Mouse (Mus musculus) hindbrain, embryonic 16.5 days (tissue): ENCODE data around the gene Pde5a. TPM values are rescaled to one million over a fixed set of nuclear protein-coding genes. Genes with fewer than 3 reads are reported as not detected.
A peak's percentile ranks its signal among the peaks of the same experiment; 100 is the strongest.

Experiments used
- ATAC-seq: fragments of 200-750 bp; cut with Nextera tagmentation; 2 replicates; pipeline ENCODE4 v1.8.0; 2017; ENCODE audit warnings: moderate TSS enrichment, moderate library complexity
- H3K27ac ChIP-seq: fragments of 300-500 bp; sonication (generic); 2 replicates; pipeline ENCODE4 v1.5.1; 2014; ENCODE audit warnings: low read depth, mild to moderate bottlenecking, control low read depth, low read length, moderate library complexity
- H3K27me3 ChIP-seq: fragments of 300-500 bp; sonication (generic); replicated peaks from 2 replicates; pipeline ENCODE4 v1.6.1; 2014; ENCODE audit warnings: low read length; ENCODE audit not compliant: control insufficient read depth, insufficient read depth
- H3K36me3 ChIP-seq: fragments of 300-500 bp; sonication (generic); 2 replicates; pipeline ENCODE4 v1.6.1; 2014; ENCODE audit warnings: mild to moderate bottlenecking, low read length, moderate library complexity, mixed read lengths; ENCODE audit not compliant: control insufficient read depth, insufficient read depth
- H3K4me1 ChIP-seq: fragments of 300-500 bp; sonication (generic); 2 replicates; pipeline ENCODE4 v1.6.1; 2014; ENCODE audit warnings: low read depth, low read length; ENCODE audit not compliant: control insufficient read depth, insufficient read depth
- H3K4me2 ChIP-seq: fragments of 300-500 bp; sonication (generic); 2 replicates; pipeline ENCODE4 v1.6.1; 2014; ENCODE audit warnings: mild to moderate bottlenecking, low read length, control low read depth, moderate library complexity
- H3K4me3 ChIP-seq: fragments of 300-500 bp; sonication (generic); 2 replicates; pipeline ENCODE4 v1.5.1; 2014; ENCODE audit warnings: mild to moderate bottlenecking, low read length, control low read depth, moderate library complexity
- H3K9ac ChIP-seq: fragments of 300-500 bp; sonication (generic); 2 replicates; pipeline ENCODE4 v1.6.1; 2014; ENCODE audit warnings: low read depth, mild to moderate bottlenecking, control low read depth, low read length, moderate library complexity
- H3K9me3 ChIP-seq: fragments of 300-500 bp; sonication (generic); 2 replicates; pipeline ENCODE4 v1.6.1; 2014; ENCODE audit warnings: mild to moderate bottlenecking, low read length, moderate library complexity; ENCODE audit not compliant: control insufficient read depth
- WGBS: fragments of 180-500 bp; shearing (Covaris S2); extraction: QIAGEN DNeasy Blood & Tissue Kit; methylation state at CpG from one replicate; pipeline ENCODE4 v1.1.7; 2014; 5-methylcytosine and 5-hydroxymethylcytosine counted together
- polyA plus RNA-seq: library from polyadenylated mRNA; unstranded; fragments of >200 nt; fragmentation: Nextera tagmentation; extraction: Ambion mirVana; gene quantifications from 2 replicates; pipeline ENCODE4 v1.2.1, GENCODE M21; 2015

The Pde5a gene
- polyA plus RNA-seq = 1.7 and 2.2 TPM in 2 replicates

DNA sequence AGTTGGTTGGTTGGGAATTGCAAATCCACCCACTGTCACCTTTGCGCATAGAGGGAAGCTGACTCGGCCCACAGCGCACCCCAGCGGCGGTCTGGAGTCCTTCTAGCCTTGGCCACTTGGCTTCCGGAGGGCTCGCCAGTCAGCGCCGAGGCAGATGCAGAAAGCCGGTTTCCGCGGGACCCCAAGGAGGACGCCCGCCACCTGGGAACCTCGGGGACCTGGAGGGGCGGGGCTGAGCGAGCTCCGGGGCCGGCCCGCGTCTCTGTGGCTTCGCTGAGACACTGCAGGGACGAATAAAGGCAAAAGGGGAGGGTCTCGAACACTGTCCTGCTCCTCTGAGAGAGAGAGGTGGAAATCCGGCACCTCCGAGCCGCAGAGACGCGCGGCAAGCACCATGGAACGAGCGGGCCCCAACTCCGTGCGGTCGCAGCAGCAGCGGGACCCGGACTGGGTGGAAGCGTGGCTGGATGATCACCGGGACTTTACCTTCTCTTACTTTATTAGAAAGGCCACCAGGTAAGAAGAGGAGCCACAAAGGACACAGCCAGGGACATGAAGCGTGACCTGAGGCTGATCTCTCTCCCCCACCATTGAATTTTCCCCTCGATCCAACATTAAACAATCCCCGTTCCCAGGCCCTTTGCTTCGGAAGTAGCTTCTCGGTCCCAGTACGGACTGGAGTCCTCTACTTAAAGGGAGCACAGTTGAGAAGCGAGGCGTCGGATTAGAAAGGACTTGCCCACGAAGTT, at the start of gene Pde5a:
Gene Pde5a, plus strand, starts transcription at position 96 of the 749 bp plus-strand sequence.
- under 1% methylated on average over 49 of the region's 49 CpGs for WGBS
- H3K27ac ChIP-seq = peak within 1 kb of the TSS; percentile 86
- ATAC-seq = peak; percentile 79
- peak within 1 kb of the TSS; percentile 84 for H3K9ac ChIP-seq
- H3K4me2 ChIP-seq = peak within 1 kb of the TSS; percentile 92
- H3K36me3 ChIP-seq = no peaks in the 10 kb centered on the region
- no peaks in the 10 kb centered on the region for H3K27me3 ChIP-seq
- H3K4me1 ChIP-seq = no peaks in the 10 kb centered on the region; the same call in none of the 2 replicates
- H3K4me3 ChIP-seq = peak within 1 kb of the TSS; percentile 86
- no peaks in the 10 kb centered on the region for H3K9me3 ChIP-seq

DNA sequence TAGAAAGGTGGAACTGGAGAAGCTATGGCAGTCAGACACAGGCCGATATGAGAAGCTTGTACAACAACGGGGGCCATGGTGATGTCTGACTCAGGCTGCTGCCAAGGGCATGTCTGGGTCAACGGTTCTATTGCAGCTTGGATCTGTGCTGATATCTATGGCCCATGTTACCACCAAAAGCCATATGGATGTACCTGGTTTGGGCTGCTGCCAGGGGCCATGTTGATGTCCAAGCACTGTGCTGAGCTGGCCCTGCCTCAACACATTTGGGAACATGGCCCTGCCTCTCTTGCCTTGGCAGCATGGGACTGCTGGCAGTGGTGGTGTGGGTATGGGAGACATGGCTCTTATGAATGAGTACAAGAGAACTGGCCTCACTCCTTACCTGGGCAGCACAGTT, 47.9 kb upstream of the Pde5a start:
- Histone ChIP-seq H3K4me2 (no peak overlapping the region), H3K4me1 (no peaks in the 10 kb centered on the region)

DNA sequence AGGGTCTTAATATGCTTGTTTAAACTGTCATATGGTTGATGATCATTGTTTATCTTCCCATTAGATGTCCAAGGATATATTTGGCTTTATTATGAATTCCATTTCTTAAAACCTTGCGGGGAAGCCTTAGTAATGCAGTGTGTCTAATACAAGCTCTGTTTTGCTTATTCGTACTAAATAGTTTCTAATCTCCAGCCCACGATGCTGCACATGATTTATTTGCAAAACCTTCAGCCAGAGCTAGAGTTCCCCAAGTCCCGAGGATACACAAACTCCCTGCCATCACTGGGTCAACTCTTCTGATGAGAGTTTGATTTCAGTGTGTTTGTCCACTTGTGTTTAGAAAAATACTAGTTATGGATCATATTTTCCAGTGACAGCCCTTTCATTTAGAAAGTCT, 46.4 kb upstream of the Pde5a start:
- no peaks in the 10 kb centered on the region for H3K4me1 ChIP-seq
- no peaks in the 10 kb centered on the region for H3K36me3 ChIP-seq
- no peak overlapping the region for H3K9ac ChIP-seq
- no peak overlapping the region for H3K27ac ChIP-seq
- 83% methylated on average over 4 of the region's 4 CpGs for WGBS
- no peaks in the 10 kb centered on the region for H3K27me3 ChIP-seq
- ATAC-seq = no peak
- H3K9me3 ChIP-seq = peaks cover 5% of the 10 kb centered on the region; the same call in 1 of the 2 replicates
- H3K4me3 ChIP-seq = no peak overlapping the region
- no peak overlapping the region for H3K4me2 ChIP-seq

More for the DNA sequence above, 47.9 kb upstream of the Pde5a start:
- Histone ChIP-seq H3K36me3 (no peaks in the 10 kb centered on the region), H3K9me3 (peaks cover 5% of the 10 kb centered on the region; the same call in 1 of the 2 replicates), H3K27me3 (no peaks in the 10 kb centered on the region), H3K27ac (no peak overlapping the region), H3K9ac (no peak overlapping the region), H3K4me3 (no peak overlapping the region)
- ATAC-seq = no peak
- WGBS = 88% methylated on average over 3 of the region's 3 CpGs

DNA sequence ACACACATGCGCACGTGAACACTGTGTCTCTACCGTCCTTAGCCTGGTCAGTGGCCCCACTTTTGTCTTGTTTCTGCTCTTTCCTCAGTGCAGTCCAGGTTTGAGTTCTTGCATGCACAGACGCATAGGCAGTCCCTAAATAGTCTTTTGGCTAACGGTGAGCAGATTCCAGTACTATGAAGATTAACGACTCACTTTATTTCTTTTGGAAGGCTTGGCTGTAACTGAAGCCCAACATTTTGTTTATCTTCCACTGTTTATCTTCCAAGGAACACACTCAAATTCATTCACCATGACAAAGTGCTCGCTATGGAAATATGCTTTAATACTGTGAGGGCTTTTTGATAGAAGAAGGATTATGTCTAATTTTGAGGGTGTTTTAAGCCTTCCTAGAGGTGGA, 43.9 kb upstream of the Pde5a start:
- no peak for ATAC-seq
- Histone ChIP-seq H3K9ac (no peak overlapping the region), H3K4me1 (no peaks in the 10 kb centered on the region), H3K4me2 (no peak overlapping the region), H3K9me3 (no peaks in the 10 kb centered on the region), H3K4me3 (no peak overlapping the region), H3K27ac (no peak overlapping the region), H3K36me3 (no peaks in the 10 kb centered on the region), H3K27me3 (no peaks in the 10 kb centered on the region)
- WGBS = 73% methylated on average over 7 of the region's 7 CpGs

DNA sequence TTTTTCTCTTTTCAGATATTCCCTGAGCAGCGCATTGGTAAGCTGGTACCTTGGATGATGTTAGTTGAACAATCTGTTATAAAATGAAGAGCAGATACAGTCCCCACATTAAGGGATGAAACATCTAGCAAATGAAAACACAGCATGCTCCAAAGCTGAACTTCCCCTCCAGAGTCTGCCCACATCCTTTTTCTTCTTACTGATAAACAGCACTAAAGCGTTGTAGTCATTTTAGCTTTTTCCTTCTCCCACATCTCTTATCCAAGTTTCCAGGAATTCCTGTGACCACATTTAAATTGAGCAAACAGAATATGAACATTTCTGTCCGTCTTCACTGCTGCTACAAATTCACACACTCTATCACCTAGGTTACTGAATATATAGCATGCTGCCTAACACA, 35.7 kb upstream of the Pde5a start:
- no peak overlapping the region for H3K4me3 ChIP-seq
- no peak overlapping the region for H3K9ac ChIP-seq
- 80% methylated on average over 3 of the region's 3 CpGs for WGBS
- no peaks in the 10 kb centered on the region for H3K36me3 ChIP-seq
- no peak overlapping the region for H3K4me2 ChIP-seq
- H3K27me3 ChIP-seq = no peaks in the 10 kb centered on the region
- no peaks in the 10 kb centered on the region for H3K4me1 ChIP-seq
- no peak overlapping the region for H3K27ac ChIP-seq
- ATAC-seq = no peak
- no peaks in the 10 kb centered on the region for H3K9me3 ChIP-seq

DNA sequence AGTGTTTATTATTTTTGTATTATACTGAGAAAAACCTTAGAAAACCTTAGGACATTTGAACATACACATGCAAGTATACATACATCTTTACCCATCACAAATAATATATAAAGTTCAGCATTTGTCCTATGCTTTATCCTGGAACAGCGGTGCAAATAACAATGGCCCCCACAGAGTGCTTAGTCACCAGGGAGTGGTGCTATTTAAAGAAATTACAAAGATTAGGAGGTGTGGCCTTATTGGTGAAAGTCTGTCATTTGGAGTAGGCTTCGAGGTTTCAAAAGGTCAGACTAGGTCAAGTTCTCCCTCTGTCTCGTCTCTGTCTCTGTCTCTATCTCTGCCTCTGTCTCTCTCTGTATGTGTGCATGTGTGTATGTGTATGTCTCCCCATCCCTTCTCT, 32.9 kb upstream of the Pde5a start:
- H3K27me3 ChIP-seq = no peaks in the 10 kb centered on the region
- H3K36me3 ChIP-seq = no peaks in the 10 kb centered on the region
- H3K4me3 ChIP-seq = no peak overlapping the region
- ATAC-seq = no peak
- H3K27ac ChIP-seq = no peak overlapping the region
- H3K9me3 ChIP-seq = no peaks in the 10 kb centered on the region
- no peak overlapping the region for H3K4me2 ChIP-seq
- H3K9ac ChIP-seq = no peak overlapping the region
- H3K4me1 ChIP-seq = no peaks in the 10 kb centered on the region
- WGBS = 77% methylated on average over 3 of the region's 3 CpGs

DNA sequence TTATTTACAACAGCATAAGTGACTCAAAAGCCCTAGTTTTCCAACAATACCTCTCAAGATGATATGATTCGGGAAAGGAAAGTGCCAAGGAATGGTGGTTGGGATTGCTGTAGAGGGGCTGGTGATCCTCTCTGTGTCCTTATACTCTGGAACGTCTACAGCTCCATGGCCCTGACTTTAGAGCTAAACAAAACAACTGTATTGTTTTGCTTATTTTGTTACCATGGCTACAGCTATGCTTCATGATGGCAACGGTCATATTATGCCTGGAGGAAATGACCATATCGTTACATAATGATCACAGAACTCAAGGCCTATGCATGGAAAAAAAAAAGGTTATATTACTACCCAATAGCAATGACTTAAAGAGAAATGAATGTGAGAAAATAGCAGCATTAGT, 32.1 kb upstream of the Pde5a start:
- Histone ChIP-seq H3K4me1 (no peaks in the 10 kb centered on the region), H3K27ac (no peak overlapping the region), H3K4me3 (no peak overlapping the region), H3K36me3 (no peaks in the 10 kb centered on the region), H3K27me3 (no peaks in the 10 kb centered on the region), H3K9ac (no peak overlapping the region), H3K4me2 (no peak overlapping the region), H3K9me3 (no peaks in the 10 kb centered on the region)
- 68% methylated on average over 4 of the region's 4 CpGs for WGBS
- no peak for ATAC-seq

DNA sequence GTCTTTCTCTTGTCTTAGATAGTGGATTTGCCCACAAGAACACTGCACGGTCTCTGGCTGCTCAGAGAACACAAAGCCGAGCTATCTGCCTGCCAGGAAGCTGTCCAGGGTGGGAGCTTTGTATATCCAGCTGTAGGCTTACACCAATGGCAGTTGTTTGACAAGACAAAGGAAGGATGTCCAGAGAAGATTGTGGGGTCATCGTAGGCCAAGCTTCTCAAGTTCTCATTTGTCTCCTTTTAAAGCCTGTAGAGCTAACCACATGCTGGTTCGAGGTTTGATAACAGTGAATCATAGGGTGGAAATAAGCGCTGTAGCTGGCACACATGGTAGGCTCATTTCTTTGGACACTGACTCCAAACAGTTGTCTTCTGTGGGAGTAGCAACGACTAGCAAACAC, 24.5 kb upstream of the Pde5a start:
- no peak overlapping the region for H3K27ac ChIP-seq
- no peaks in the 10 kb centered on the region for H3K27me3 ChIP-seq
- 11% methylated on average over 6 of the region's 6 CpGs for WGBS
- no peak overlapping the region for H3K4me2 ChIP-seq
- no peaks in the 10 kb centered on the region for H3K36me3 ChIP-seq
- H3K9ac ChIP-seq = no peak overlapping the region
- H3K4me1 ChIP-seq = no peaks in the 10 kb centered on the region; the same call in 1 of the 2 replicates
- ATAC-seq = no peak
- H3K4me3 ChIP-seq = no peak overlapping the region
- no peaks in the 10 kb centered on the region for H3K9me3 ChIP-seq

DNA sequence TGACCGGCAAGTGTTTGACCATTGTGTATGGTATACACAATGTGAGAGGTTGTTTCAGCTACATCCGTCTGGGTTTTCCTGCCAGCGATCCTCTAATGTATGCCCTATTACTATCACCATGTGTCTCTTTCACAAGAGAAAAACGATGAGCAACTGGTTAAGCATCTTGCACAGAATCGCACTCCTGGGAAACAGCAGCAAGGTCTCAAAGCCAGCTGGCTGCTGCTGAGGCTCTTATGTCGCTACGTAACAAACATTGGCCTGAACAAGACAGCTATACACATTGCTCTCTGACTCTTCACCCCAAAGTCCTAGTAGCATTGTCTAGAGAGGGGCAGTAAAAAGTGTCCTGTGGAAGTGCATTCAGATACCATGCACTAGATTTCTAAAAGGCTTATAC, 23.5 kb upstream of the Pde5a start:
- Histone ChIP-seq H3K27ac (no peak overlapping the region), H3K4me1 (no peaks in the 10 kb centered on the region; the same call in 1 of the 2 replicates), H3K4me2 (no peak overlapping the region), H3K27me3 (no peaks in the 10 kb centered on the region), H3K9me3 (no peaks in the 10 kb centered on the region), H3K9ac (no peak overlapping the region), H3K36me3 (no peaks in the 10 kb centered on the region), H3K4me3 (no peak overlapping the region)
- no peak for ATAC-seq
- WGBS = 67% methylated on average over 7 of the region's 7 CpGs
